Mouse (Mus musculus) effector memory CD4-positive, alpha-beta T cell, adult 5 months (primary cell): Measurements from ENCODE around the gene Zfand2b. TPM values are rescaled to one million over a fixed set of nuclear protein-coding genes. Genes with fewer than 3 reads are reported as not detected.

Experiments used
- polyA plus RNA-seq: library from polyadenylated mRNA; unstranded; fragments of 100-300 nt; shearing (Covaris generic); gene quantifications from one replicate; pipeline ENCODE4 v1.2.1, GENCODE M21; 2017

The Zfand2b gene
- 65.9 TPM for polyA plus RNA-seq

GRCm38 (mm10) chr1:75168472-75169464 is at the start of gene Zfand2b:
Gene Zfand2b (plus strand): TSS chr1:75168646.

GRCm38 (mm10) chr1:75124346-75125321 is 43.8 kb upstream of the Zfand2b start, which contains the start of gene Nhej1:
Gene Nhej1 (minus strand): TSS chr1:75125200.

DNA sequence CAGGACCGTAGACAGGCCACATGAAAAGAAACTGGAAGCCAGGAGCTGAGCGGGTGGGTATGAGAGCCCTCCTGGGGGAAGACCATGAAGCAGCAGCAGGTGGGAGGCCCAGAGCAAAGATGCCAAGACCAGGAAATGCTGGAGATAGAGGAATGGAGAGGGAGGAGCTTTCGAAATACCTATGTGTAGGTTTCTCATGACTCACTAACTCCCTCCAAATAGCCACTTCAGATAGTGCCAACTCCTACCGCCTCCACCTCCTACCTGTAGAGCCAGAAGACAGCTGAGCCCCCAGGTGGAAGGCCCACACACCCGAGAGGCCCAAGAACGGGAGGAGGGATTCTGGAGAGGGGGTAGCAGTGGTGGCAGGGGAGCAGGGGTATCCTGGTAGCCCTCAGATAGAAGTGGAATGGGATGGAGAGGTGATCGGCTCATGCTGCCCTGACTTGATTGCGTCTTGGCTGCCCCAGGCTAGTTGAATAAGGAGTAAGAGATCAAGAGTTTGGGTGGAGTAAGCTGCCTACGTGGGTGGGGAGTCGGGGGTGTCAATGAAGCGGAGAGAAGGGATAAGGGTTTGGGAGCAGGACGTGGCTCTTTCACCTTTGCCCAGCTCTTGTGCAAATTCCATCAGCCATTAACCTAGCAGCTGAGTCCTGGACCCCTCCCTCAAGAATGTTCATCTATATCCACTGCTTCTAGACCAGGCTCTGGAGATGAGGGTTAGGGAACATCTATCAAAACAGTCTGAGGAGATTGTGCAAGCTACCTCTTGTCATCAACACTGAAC is 34.8 kb upstream of the Zfand2b start, which contains the start of gene Slc23a3:
Slc23a3 (minus strand) TSS at position 470 of the 787 bp plus-strand sequence.

GRCm38 (mm10) chr1:75142301-75143261 is 25.9 kb upstream of the Zfand2b start, which contains the start of the genes Cnppd1 and Retreg2:
Gene Cnppd1 (minus strand): TSS chr1:75142711.
Gene Retreg2 (plus strand): TSS chr1:75142778.

GRCm38 (mm10) chr1:75180105-75180590 is 11.7 kb downstream of the Zfand2b start, which contains the start of gene Abcb6:
Gene Abcb6 (minus strand): TSS chr1:75180392.

GRCm38 (mm10) chr1:75191622-75192402 is 23.4 kb downstream of the Zfand2b start, which contains the start of the genes Ankzf1 and Atg9a:
Gene Ankzf1 (plus strand): TSS chr1:75192151.
Gene Atg9a (minus strand): TSS chr1:75192196.

GRCm38 (mm10) chr1:75210136-75211087 is 42.0 kb downstream of the Zfand2b start, which contains the start of the genes Glb1l and Stk16:
Gene Glb1l (minus strand): TSS chr1:75210813.
Gene Stk16 (plus strand): TSS chr1:75210838.

DNA sequence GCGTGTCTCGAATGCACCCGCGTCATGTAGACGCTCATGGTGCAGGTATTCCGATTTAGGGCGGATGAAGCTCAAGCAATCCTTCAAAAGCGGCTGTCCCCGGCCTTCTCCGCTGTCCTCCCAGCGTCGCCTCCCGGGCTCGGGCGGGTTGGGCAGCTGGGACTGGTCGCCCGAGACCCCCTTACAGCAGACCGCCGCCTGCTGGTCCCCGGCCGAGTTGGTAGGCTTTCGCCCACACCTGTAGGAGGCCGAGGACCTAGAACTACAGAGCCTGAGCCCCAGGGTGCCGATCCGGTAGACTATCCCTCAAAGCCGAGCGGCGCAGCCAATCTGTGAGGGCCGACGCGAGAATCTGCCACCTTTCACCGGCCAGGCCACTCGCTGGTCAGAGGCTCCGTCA is 51.1 kb downstream of the Zfand2b start, which contains the start of gene Tuba4a:
Tuba4a (minus strand) TSS at position 335 of the 400 bp plus-strand sequence.

Other genes with a start within 250 kb of the Zfand2b start
- gene Cfap65, start 233.0 kb upstream of the Zfand2b start, polyA plus RNA-seq, result not detected
- gene Ihh, start 217.0 kb upstream of the Zfand2b start, polyA plus RNA-seq, result 0.25 TPM
- 8.2 TPM for gene Nhej1, start 43.4 kb upstream of the Zfand2b start, polyA plus RNA-seq
- gene Slc23a3, start 34.8 kb upstream of the Zfand2b start, polyA plus RNA-seq, result 0.17 TPM
- gene Cnppd1, start 25.9 kb upstream of the Zfand2b start, polyA plus RNA-seq, result 172 TPM
- gene Retreg2, start 25.9 kb upstream of the Zfand2b start, polyA plus RNA-seq, result 87.0 TPM
- gene Abcb6, start 11.7 kb downstream of the Zfand2b start, polyA plus RNA-seq, result 5.0 TPM
- gene Ankzf1, start 23.5 kb downstream of the Zfand2b start, polyA plus RNA-seq, result 23.6 TPM
- 19.8 TPM for gene Atg9a, start 23.6 kb downstream of the Zfand2b start, polyA plus RNA-seq
- gene Glb1l, start 42.2 kb downstream of the Zfand2b start, polyA plus RNA-seq, result 6.6 TPM
- gene Stk16, start 42.2 kb downstream of the Zfand2b start, polyA plus RNA-seq, result 59.6 TPM
- 309 TPM for gene Tuba4a, start 51.2 kb downstream of the Zfand2b start, polyA plus RNA-seq
- not detected for gene A630095N17Rik, start 63.5 kb downstream of the Zfand2b start, polyA plus RNA-seq
- gene Dnajb2, start 67.8 kb downstream of the Zfand2b start, polyA plus RNA-seq, result 151 TPM
- 0.17 TPM for gene Ptprn, start 95.9 kb downstream of the Zfand2b start, polyA plus RNA-seq
- gene Resp18, start 109.8 kb downstream of the Zfand2b start, polyA plus RNA-seq, result not detected
- 48.6 TPM for gene Dnpep, start 149.3 kb downstream of the Zfand2b start, polyA plus RNA-seq
- not detected for gene Des, start 191.7 kb downstream of the Zfand2b start, polyA plus RNA-seq
- gene Speg, start 206.7 kb downstream of the Zfand2b start, polyA plus RNA-seq, result 0.91 TPM